Mouse (Mus musculus): ENCODE measurements at regions not wholly inside any gene's neighbourhood (a gene's known extent, or its start where the extent isn't known, plus 50 kb on each side); places are given as distances from the start of the nearest gene placed in this dataset.

DNA sequence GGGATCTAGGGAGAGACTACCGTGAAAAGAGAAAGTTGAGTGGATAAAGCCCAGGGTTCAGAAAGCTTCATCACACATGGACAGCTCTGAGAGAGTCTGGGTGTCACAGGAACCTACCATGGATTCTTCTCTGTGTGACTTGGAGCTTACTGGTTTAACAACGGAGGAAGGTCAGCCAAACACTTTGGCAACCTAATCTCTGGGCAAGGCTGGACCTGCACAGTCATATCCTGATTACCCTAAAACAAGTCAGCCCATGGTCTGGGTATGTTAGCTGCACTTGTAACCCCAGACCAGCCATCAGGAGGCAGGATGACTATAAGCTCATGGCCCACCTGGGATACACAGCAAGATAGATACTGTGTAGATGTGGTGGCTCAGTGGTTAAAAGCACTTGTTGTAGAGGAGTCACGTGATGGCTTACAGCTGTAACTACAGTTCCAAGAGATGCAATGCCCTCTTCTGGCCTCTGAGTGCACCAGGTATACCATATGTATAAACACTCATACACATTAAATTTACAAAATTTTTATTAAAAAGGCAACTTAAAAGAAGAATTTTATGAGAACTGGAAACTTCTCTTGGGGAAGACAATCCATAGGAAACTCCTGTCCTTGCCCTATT is 85.0 kb upstream of the Serbp1 start:
- no peak for DNase-seq (ENCODE audit: low spot score in 2 of 2)

GRCm38 (mm10) chr6:67151515-67151914 is 86.5 kb upstream of the Serbp1 start:
- no peak for DNase-seq (ENCODE audit: low spot score in 2 of 2)

- no peak for DNase-seq (ENCODE audit: low spot score in 2 of 2)
Measured at GRCm38 (mm10) chr6:67149425-67149824, 88.6 kb upstream of the Serbp1 start.

DNA sequence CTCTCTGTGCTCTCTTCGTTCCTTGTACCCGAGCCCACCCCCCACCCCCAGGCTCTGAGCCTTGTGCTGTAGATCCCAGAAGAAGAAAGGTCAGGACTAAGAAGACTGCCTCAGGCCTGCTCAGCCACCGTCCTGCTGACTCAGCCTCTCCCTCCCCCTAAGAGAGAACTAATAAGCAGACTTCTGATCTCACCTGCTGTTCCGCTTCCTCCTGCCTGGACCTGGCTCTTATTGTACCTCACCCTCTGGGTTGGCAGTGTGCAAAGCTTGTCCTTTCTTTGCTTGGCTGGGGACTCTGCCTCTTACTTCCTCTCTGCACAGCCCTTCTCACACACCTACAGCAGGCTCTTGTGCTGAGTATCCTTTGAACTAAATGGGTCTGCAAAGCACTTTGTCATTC is 91.3 kb upstream of the Serbp1 start:
- no peak for DNase-seq (ENCODE audit: low spot score in 2 of 2)

DNA sequence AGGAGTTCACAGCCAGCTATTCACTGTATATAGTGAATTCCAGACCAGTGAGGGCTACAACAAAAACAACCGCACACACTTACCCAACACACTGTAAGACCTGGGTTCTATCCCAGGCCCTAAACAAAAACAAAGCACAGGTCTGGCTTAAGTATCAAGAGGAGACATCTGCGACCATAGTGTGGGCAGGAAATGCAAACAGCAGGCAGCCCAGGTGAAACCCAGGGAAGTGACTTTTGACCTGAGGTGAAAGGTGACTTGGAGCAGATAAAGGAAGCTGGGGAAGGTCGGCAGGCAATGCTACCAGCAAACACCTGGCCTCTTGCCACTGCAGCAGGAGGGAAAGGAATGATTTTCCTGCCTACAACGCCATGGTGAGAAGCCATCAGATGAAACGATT is 92.0 kb upstream of the Serbp1 start:
- no peak for DNase-seq (ENCODE audit: low spot score in 2 of 2)

DNA sequence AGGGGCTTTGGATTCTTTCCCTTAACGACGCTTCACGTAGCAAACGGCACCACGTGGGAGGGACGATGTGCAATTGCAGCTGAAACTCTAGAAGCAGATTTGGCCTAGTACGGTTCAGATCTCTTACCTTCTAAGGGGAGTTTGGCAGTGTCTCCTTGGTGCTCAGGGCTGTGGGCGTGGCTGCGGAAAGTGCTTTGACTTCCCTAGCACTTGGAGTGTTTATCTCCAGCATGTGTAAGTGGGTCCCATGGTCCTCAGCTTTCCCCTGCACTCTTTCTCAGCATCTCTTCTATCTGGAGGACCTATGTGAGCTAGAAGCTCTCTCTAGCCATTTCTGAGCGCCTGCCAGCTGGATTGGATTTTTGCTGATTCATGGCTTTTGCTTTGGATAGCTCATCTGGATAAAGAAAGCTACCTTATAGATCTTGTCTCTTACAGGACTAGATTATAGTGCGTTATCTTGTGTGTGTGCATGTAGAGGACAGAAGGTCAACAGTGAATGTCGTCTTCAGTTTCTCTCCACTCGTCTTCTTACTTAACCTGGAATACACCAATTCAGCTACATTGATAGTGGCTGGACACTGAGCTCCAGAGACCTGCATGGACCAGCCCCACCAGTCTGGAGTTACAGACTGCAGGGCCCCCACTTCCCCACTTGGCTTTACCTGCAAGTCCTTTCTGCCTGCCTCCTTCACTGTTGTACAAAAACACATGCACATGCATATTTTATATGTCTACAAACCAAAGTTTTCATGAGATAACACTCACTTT is 92.8 kb upstream of the Serbp1 start:
- no peak for DNase-seq (ENCODE audit: low spot score in 2 of 2)

DNA sequence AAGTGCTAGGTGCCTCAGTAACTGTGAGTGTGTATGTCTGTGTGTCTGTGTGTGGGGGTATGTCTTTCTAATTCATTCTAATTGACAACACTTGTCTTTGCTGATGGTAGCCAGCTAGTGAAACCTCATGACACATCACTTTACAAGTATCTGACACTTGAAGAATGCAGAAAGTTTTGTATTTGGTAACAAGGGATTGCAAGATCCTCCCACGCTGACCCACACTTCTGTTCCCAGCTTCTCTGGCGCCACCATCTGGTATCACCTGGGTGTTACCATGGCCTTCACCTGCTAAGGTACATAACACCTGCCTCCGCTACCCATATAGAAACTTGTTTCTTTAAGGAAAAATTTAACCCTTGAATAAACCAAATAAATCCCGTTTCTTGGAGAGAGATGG is 95.8 kb upstream of the Serbp1 start:
- peak; percentile 28 to 40 for DNase-seq (ENCODE audit: low spot score in 2 of 2)

- no peak for DNase-seq (ENCODE audit: low spot score in 2 of 2)
Measured at GRCm38 (mm10) chr6:67140645-67141250, 97.2 kb upstream of the Serbp1 start.

DNA sequence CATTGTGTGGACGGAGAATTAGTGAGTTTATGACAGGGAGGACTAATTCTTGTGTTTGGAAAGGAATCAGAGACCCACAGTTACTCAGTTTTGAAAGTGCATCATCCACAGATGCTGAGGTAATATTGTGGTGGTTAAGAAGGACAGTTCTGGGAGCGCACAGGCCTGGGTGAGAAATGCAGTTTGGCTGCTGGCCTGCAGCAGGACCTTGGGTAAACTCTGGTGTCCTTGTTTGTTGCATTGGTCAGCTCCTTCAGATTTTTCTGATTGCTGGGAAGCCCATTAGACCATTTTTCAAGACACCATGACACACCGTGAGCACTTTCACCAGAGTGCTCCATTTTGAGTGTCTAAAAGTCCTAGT is 99.0 kb upstream of the Serbp1 start:
- no peak for DNase-seq (ENCODE audit: low spot score in 2 of 2)

DNA sequence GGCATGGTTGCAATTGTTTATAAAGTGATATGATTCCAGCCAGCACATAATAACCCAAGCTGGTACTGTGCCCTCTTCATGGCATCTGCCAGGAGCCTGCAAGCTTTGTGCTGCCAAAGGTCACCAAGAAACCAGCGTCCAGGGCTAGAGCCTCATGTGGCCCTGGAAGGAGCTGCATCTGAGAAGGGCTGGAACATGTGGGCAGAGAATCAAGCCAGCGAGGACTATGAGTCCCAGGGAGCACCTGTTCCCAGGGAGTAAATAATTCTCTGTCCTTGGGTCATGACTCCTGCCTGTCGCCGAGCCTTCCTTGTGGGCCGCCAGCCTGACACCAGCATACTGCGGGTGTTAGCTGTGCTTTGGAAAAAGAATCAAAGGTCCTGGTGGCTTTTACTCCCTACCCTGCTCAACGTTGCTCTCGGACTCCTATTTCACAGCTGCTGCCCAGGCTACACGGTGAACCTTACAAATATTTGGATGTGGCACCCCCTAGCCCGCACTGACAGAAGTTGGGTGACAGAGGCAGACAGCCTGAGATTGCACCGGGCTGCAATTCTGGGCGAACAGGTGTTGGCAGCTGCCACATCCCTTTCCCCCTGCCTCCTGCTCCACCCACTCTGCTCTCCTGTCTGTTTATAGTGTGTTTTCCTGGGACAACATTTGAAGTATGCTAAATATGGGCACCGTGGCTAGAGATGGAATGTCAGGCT is 99.5 kb upstream of the Serbp1 start:
- peak; percentile 64 to 80 for DNase-seq (ENCODE audit: low spot score in 2 of 2)

- DNase-seq (ENCODE audit: low spot score in 2 of 2) = no peak
Measured at GRCm38 (mm10) chr6:67137482-67137881, 100.2 kb upstream of the Gadd45a start.

DNA sequence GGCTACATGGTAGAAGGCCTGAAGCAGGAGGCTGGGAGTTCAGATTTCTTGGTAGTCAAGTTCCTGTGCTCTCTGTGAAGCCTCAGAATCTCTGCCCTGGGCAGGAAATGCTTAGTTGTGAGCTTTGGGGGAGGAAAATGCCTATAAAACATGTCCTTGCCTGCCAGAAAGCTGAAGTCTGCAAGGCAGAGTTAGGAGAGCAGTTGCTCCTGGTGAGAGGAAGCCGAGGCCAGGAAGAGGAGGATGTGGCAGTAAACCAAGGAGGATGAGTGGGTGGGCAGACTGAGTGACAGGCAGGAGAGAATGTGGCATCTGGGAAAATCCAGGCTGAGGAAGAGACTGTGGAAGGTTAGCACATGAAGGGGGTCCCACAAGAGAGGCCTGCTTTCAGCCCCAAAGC is 97.7 kb upstream of the Gadd45a start:
- DNase-seq (ENCODE audit: low spot score in 2 of 2) = no peak

GRCm38 (mm10) chr6:67130540-67131301 is 93.5 kb upstream of the Gadd45a start:
- DNase-seq (ENCODE audit: low spot score in 2 of 2) = no peak

DNA sequence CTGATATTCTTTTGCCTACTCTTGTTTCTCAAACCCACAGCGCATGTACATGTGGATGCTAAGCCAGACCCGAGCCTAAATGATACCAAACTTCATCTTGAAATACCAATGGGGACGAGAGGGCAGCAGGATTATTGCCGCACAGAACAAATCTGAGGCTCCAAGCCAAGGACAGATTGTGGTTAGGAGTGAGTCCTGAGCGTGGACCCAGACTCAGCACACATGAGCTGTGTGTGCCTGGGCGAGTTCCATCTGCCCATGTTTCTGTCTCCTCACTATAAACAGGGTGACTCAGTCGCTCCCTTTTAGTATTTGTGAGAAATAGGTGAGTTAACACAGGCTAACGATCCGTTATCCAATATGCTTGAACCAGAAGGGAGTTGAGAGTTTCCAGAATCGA is 92.4 kb upstream of the Gadd45a start:
- no peak for DNase-seq (ENCODE audit: low spot score in 2 of 2)

DNA sequence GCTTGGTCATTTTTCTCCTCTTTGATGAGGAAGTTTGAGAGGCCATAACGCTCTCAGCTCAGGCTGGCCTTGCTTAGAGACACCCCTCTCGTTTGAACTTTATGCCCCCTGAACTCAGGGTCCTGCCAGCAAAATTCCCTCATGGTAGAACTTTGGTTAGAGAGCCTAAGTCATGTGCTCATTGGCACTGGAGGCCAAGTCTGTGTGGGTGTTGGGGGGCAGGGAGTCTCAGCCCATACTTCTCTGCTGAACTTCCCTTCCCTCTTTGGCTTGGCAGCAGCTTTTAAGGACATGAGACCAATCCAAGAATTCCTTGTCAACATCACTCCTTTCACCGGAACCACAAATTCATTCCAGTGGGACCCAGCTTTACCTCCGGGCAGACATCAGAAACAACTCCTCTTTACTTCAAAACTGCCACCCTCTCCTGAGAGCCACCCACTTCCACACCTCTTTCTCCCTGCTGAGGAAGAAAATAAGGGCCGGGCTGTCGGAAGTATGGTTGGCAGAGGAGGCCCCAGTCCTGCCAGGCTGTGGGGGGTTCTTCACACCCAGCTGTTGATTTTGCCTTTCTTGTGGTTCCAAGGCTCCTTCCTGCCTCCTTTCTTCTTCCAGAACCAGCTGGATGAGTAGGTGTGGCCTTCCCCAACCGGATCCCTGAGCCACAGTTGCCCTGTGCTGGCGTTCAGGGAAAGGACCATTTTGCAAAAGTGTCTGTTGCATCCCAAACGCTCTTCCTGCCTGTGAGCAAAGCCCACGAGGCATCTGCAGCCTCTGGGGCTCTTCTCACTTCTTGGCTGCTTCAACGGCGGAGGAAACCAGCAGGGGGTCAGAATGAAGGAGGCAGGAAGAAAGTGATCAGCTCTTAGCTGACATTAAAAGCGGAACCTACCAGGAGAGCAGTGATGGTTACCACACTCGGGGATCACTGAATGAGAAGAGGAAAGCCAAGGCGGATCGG is 91.5 kb upstream of the Gadd45a start:
- no peak for DNase-seq (ENCODE audit: low spot score in 2 of 2)

DNA sequence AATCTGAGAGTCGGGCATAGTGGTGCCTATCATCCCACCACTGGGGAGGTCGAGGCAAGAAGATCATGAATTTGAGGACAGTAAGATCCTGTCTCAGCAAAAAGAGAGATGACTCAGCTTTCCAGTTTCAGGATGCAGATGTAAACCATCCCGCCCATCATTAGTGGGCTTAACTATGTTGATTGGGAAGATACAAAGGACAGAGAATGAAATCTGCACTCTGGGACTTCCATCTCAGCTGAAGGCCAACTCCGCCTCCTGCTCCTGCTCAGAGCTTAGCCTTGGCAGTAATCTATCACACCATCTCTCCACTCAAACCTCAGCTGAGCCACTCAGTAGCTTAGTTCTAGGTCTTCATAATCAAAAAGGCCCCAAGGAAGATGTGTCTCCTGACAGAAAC is 90.5 kb upstream of the Gadd45a start:
- DNase-seq (ENCODE audit: low spot score in 2 of 2) = no peak

DNA sequence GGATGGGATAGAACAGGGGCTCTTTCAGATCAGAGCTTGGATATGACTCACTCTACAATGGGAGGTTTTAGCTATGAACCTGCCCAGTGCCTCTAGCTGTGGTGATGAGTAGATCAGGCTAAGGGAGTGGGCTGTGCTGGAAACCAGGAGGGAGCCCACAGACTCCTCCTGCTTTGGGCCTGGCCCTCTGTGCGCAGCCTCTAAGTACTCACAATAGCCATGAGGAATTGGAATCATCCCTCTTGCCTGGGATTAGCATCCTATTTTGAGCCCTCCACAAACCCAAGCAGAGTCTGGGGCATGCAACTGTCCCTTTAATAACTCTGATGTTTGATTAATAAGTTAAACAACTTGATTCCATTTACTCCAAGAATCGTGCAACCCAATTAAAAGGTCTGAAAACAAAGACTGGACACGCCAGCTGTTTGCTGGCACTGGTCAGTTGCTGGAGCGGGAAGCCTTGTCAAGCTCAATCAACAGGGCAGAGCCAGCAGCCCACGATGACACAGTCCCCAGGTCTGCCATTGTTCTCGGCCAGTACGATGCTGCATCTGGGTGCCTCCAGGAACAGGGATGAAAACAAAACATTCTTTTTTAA is 88.6 kb upstream of the Gadd45a start:
- no peak for DNase-seq (ENCODE audit: low spot score in 2 of 2)

GRCm38 (mm10) chr6:67124089-67124488 is 86.8 kb upstream of the Gadd45a start:
- DNase-seq (ENCODE audit: low spot score in 2 of 2) = no peak

GRCm38 (mm10) chr6:67123071-67123470 is 85.8 kb upstream of the Gadd45a start:
- no peak for DNase-seq (ENCODE audit: low spot score in 2 of 2)

DNA sequence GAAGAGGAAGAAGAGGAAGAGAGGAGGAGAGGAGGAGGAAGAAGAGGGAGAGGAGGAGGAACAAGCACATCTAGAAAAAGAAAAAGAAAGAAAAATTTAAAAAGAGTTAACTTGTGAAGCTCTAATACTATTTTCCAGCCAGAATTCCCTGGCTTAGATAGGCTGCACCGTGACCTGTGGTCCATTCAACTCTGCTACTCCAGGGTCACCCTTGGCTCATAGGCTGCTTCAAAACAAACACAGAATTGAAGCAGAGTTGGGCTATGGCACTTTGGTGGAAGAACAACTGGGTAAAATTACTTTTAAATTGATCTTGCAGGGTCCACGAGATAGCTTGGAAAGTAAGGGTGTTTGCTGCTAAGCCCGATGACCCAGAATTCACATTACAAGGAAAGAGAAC is 79.0 kb upstream of the Gadd45a start:
- DNase-seq (ENCODE audit: low spot score in 2 of 2) = no peak

Data from gastrocnemius, adult 8-10 months (tissue).